ENCODE assay signal across 32 mouse cellular contexts in the genomic region with DNA sequence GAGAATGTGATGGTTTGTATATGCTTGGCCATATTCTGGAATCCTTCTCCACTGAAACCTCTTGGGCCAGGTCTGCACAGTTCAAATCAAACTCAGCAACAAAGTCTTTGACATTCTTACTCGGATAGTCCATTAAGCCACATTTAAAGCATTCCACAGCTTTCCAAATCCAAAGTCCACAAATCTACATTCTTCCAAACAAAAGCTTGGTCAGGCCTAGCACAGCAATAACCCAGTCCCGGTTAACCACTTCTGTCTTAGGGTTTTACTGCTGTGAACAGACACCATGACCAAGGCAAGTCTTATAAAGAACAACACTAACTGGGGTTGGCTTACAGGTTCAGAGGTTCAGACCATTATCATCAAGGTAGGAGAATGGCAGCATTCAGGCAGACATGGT. TPM values are rescaled to one million over a fixed set of nuclear protein-coding genes. Genes with fewer than 3 reads are reported as not detected.
"Had no signal": no experiment of that assay in that cellular context is flagged by ENCODE, and none has a peak within 500 bp of the region (broad histone marks: within the 10 kb centered on the region; RNA-seq: fewer than 3 reads in every experiment).

No protein-coding gene starts in this region.

- DNase-seq: heart, adult 2 months; heart, postnatal 10 days; heart, postnatal 14 days; heart, postnatal 36 days; heart, postnatal 4 days; kidney, adult 11 months; kidney, adult 18-20 months; kidney, adult 8-10 months; kidney, postnatal 14 days; kidney, postnatal 25 days; kidney, postnatal 4 days; layer of hippocampus, adult 9-11 months; layer of hippocampus, postnatal 36 days had no signal

- H3K36me3 ChIP-seq: heart, embryonic 10.5 days; heart, embryonic 12.5 days; heart, embryonic 13.5 days; heart, embryonic 15.5 days; hindbrain, embryonic 10.5 days; hindbrain, embryonic 12.5 days; hindbrain, embryonic 13.5 days; hindbrain, embryonic 15.5 days; intestine, embryonic 15.5 days had no signal

- H3K27ac ChIP-seq: heart, adult 2 months; heart, embryonic 10.5 days; heart, embryonic 13.5 days; heart, embryonic 15.5 days; hindbrain, embryonic 10.5 days; hindbrain, embryonic 12.5 days; hindbrain, embryonic 13.5 days; hindbrain, embryonic 14.5 days; hindbrain, embryonic 15.5 days; hindbrain, postnatal 0 days; intestine, embryonic 15.5 days; kidney, postnatal 0 days; layer of hippocampus, adult 2 months; left cerebral cortex, adult 2 months had no signal

- ATAC-seq: hindbrain, embryonic 16.5 days; hindbrain, postnatal 0 days; inflammation-experienced regulatory T-cells, adult 6 months; intestine, embryonic 15.5 days; intestine, embryonic 16.5 days; intestine, postnatal 0 days had no signal

- H3K9me3 ChIP-seq: heart, embryonic 10.5 days; heart, embryonic 12.5 days; heart, embryonic 13.5 days; heart, embryonic 15.5 days; hindbrain, embryonic 10.5 days; hindbrain, embryonic 12.5 days; hindbrain, embryonic 13.5 days; hindbrain, embryonic 15.5 days; intestine, embryonic 15.5 days had no signal

- H3K9ac ChIP-seq: heart, embryonic 12.5 days; heart, embryonic 13.5 days; heart, embryonic 15.5 days; hindbrain, embryonic 12.5 days; hindbrain, embryonic 13.5 days; hindbrain, embryonic 14.5 days; hindbrain, embryonic 15.5 days; intestine, embryonic 15.5 days had no signal

- H3K4me3 ChIP-seq: heart, adult 2 months; heart, embryonic 10.5 days; heart, embryonic 12.5 days; heart, embryonic 13.5 days; heart, embryonic 15.5 days; hindbrain, embryonic 10.5 days; hindbrain, embryonic 12.5 days; hindbrain, embryonic 13.5 days; hindbrain, embryonic 15.5 days; intestine, embryonic 15.5 days; layer of hippocampus, adult 2 months; left cerebral cortex, adult 2 months had no signal

- H3K4me1 ChIP-seq: heart, embryonic 15.5 days; hindbrain, embryonic 12.5 days had no signal

- H3K27me3 ChIP-seq: heart, embryonic 12.5 days; heart, embryonic 13.5 days; heart, embryonic 15.5 days; hindbrain, embryonic 12.5 days; hindbrain, embryonic 13.5 days; hindbrain, embryonic 15.5 days; intestine, embryonic 15.5 days had no signal

- H3K4me2 ChIP-seq: heart, embryonic 11.5 days; heart, embryonic 12.5 days; heart, embryonic 13.5 days; heart, embryonic 15.5 days; hindbrain, embryonic 12.5 days; hindbrain, embryonic 13.5 days; hindbrain, embryonic 14.5 days; hindbrain, embryonic 15.5 days; intestine, embryonic 15.5 days had no signal

RNA-seq across cellular contexts. Expression of gene 9130230L23Rik, which starts 35.7 kb away (rescaled TPM):
- polyA plus RNA-seq: heart, embryonic 13.5 days; hindbrain, embryonic 12.5 days; hindbrain, embryonic 14.5 days; hindbrain, embryonic 15.5 days; hindbrain, postnatal 0 days had no signal
